Mouse (Mus musculus): ENCODE data around the gene Clcnkb.
A peak's percentile ranks its signal among the peaks of the same experiment; 100 is the strongest.

Gene Clcnkb

GRCm38 (mm10) chr4:141405314-141405622, 10.5 kb downstream of the Clcnkb start:
- DNase-seq (ENCODE audit: low read depth, low spot score): no peak

GRCm38 (mm10) chr4:141404518-141405313, 11.1 kb downstream of the Clcnkb start:
- peak; percentile 87 for DNase-seq (ENCODE audit: low read depth, low spot score)

GRCm38 (mm10) chr4:141400171-141400570, 15.6 kb downstream of the Clcnkb start:
- no peak for DNase-seq (ENCODE audit: low read depth, low spot score)

GRCm38 (mm10) chr4:141398545-141398944, 17.3 kb downstream of the Clcnkb start, which contains the start of gene Clcnka:
TSS of gene Clcnka (minus strand) at chr4:141398724.
- no peak for DNase-seq (ENCODE audit: low read depth, low spot score)

- DNase-seq (ENCODE audit: low read depth, low spot score): peak; percentile 19
These were observed 18.0 kb downstream of the Clcnkb start for GRCm38 (mm10) chr4:141397861-141398260.

- no peak for DNase-seq (ENCODE audit: low read depth, low spot score)
These were observed 21.1 kb downstream of the Clcnkb start for GRCm38 (mm10) chr4:141394751-141395150.

GRCm38 (mm10) chr4:141391293-141391692, 24.5 kb downstream of the Clcnkb start:
- DNase-seq (ENCODE audit: low read depth, low spot score): no peak

GRCm38 (mm10) chr4:141389366-141390150, 26.3 kb downstream of the Clcnkb start:
- no peak for DNase-seq (ENCODE audit: low read depth, low spot score)

GRCm38 (mm10) chr4:141387933-141388332, 27.9 kb downstream of the Clcnkb start:
- DNase-seq (ENCODE audit: low read depth, low spot score): no peak

GRCm38 (mm10) chr4:141387093-141387784, 28.6 kb downstream of the Clcnkb start:
- DNase-seq (ENCODE audit: low read depth, low spot score): peak; percentile 73

GRCm38 (mm10) chr4:141386150-141386549, 29.7 kb downstream of the Clcnkb start:
- peak; percentile 36 for DNase-seq (ENCODE audit: low read depth, low spot score)

GRCm38 (mm10) chr4:141385275-141385674, 30.5 kb downstream of the Clcnkb start:
- DNase-seq (ENCODE audit: low read depth, low spot score): peak; percentile 78

GRCm38 (mm10) chr4:141382406-141382805, 33.4 kb downstream of the Clcnkb start:
- no peak for DNase-seq (ENCODE audit: low read depth, low spot score)

GRCm38 (mm10) chr4:141379674-141380073, 36.1 kb downstream of the Clcnkb start:
- DNase-seq (ENCODE audit: low read depth, low spot score): no peak

GRCm38 (mm10) chr4:141372426-141372825, 43.4 kb downstream of the Clcnkb start:
- DNase-seq (ENCODE audit: low read depth, low spot score): no peak

- no peak for DNase-seq (ENCODE audit: low read depth, low spot score)
These were observed 47.6 kb downstream of the Clcnkb start, which contains the start of gene Fam131c for GRCm38 (mm10) chr4:141367997-141368791. TSS of gene Fam131c (plus strand) at chr4:141368220.

- no peak for DNase-seq (ENCODE audit: low read depth, low spot score)
These were observed 49.9 kb downstream of the Clcnkb start for GRCm38 (mm10) chr4:141365876-141366275.

GRCm38 (mm10) chr4:141365126-141365525, 50.7 kb downstream of the Clcnkb start:
- no peak for DNase-seq (ENCODE audit: low read depth, low spot score)

GRCm38 (mm10) chr4:141362937-141363548, 52.8 kb downstream of the Clcnkb start:
- peak; percentile 81 for DNase-seq (ENCODE audit: low read depth, low spot score)

GRCm38 (mm10) chr4:141360846-141361245, 55.0 kb downstream of the Clcnkb start:
- peak; percentile 38 for DNase-seq (ENCODE audit: low read depth, low spot score)

- no peak for DNase-seq (ENCODE audit: low read depth, low spot score)
These were observed 56.6 kb downstream of the Clcnkb start for GRCm38 (mm10) chr4:141359222-141359621.

Measured in brain, adult 2 months (tissue).